Mouse (Mus musculus) hindbrain, embryonic 14.5 days (tissue): ENCODE measurements around the gene Clic5. TPM values are rescaled to one million over a fixed set of nuclear protein-coding genes. Genes with fewer than 3 reads are reported as not detected.

Experiments
- ATAC-seq: fragments of 200-750 bp; cut with Nextera tagmentation; 2 replicates; pipeline ENCODE4 v1.8.0; 2017; ENCODE audit warnings: moderate number of reproducible peaks, mild to moderate bottlenecking, moderate TSS enrichment, moderate library complexity; ENCODE audit not compliant: low FRiP score
- DNase-seq: peaks from one replicate; pipeline ENCODE4 v3.0.0-alpha.2; 2015; ENCODE audit warnings: low spot score
- H3K27ac ChIP-seq: fragments of 300-500 bp; sonication (generic); 2 replicates; pipeline ENCODE4 v1.5.1; 2014; ENCODE audit warnings: mild to moderate bottlenecking, moderate library complexity
- H3K27me3 ChIP-seq: fragments of 300-500 bp; sonication (generic); 2 replicates; pipeline ENCODE4 v1.6.1; 2014; ENCODE audit warnings: mild to moderate bottlenecking, low read length, mixed read lengths; ENCODE audit not compliant: control insufficient read depth, insufficient read depth
- H3K36me3 ChIP-seq: fragments of 300-500 bp; sonication (generic); replicated peaks from 2 replicates; pipeline ENCODE4 v1.6.1; 2014; ENCODE audit not compliant: control insufficient read depth, insufficient read depth
- H3K4me1 ChIP-seq: fragments of 300-500 bp; sonication (generic); replicated peaks from 2 replicates; pipeline ENCODE4 v1.6.1; 2014; ENCODE audit warnings: antibody characterized with exemption, low read length, mixed read lengths; ENCODE audit not compliant: control insufficient read depth, insufficient read depth
- H3K4me2 ChIP-seq: fragments of 300-500 bp; sonication (generic); replicated peaks from 2 replicates; pipeline ENCODE4 v1.6.1; 2014; ENCODE audit warnings: mild to moderate bottlenecking, moderate library complexity
- H3K4me3 ChIP-seq: fragments of 300-500 bp; sonication (generic); replicated peaks from 2 replicates; pipeline ENCODE4 v1.5.1; 2014; ENCODE audit warnings: mild to moderate bottlenecking, low read length
- H3K9ac ChIP-seq: fragments of 300-500 bp; sonication (generic); 2 replicates; pipeline ENCODE4 v1.6.1; 2014
- H3K9me3 ChIP-seq: fragments of 300-500 bp; sonication (generic); 2 replicates; pipeline ENCODE4 v1.6.1; 2016; ENCODE audit warnings: low read length; ENCODE audit not compliant: control insufficient read depth
- WGBS: fragments of 180-500 bp; shearing (Covaris S2); extraction: QIAGEN DNeasy Blood & Tissue Kit; methylation state at CpG from one replicate; pipeline ENCODE4 v1.1.7; 2014; 5-methylcytosine and 5-hydroxymethylcytosine counted together
- polyA plus RNA-seq: library from polyadenylated mRNA; unstranded; fragments of >200 nt; fragmentation: Nextera tagmentation; extraction: Ambion mirVana; gene quantifications from 2 replicates; pipeline ENCODE4 v1.2.1, GENCODE M21; 2014

The Clic5 gene
- polyA plus RNA-seq, 1 experiment from 2014 or later, result 0.46 TPM

- no peak overlapping the region for H3K4me2 ChIP-seq
- DNase-seq (no peak), ATAC-seq (no peak)
- 23% methylated on average over 7 of the region's 7 CpGs for WGBS
- no peaks in the 10 kb centered on the region for H3K4me1 ChIP-seq
- no peak overlapping the region for H3K4me3 ChIP-seq
- H3K36me3 ChIP-seq, result no peaks in the 10 kb centered on the region
- H3K9ac ChIP-seq, result no peak overlapping the region
- H3K27me3 ChIP-seq, result no peaks in the 10 kb centered on the region
- no peaks in the 10 kb centered on the region for H3K9me3 ChIP-seq
- H3K27ac ChIP-seq, result no peak overlapping the region
Measured at GRCm38 (mm10) chr17:44244625-44245024, 56.2 kb downstream of the Clic5 start.

GRCm38 (mm10) chr17:44246153-44246700 lies 57.8 kb downstream of the Clic5 start:
- 65% methylated on average over 9 of the region's 9 CpGs for WGBS
- Histone ChIP-seq H3K4me3 (no peak overlapping the region), H3K36me3 (no peaks in the 10 kb centered on the region), H3K4me1 (no peaks in the 10 kb centered on the region), H3K27ac (no peak overlapping the region), H3K27me3 (no peaks in the 10 kb centered on the region), H3K9ac (no peak overlapping the region), H3K9me3 (no peaks in the 10 kb centered on the region), H3K4me2 (no peak overlapping the region)
- ATAC-seq (no peak), DNase-seq (no peak)

GRCm38 (mm10) chr17:44249544-44249943 lies 61.2 kb downstream of the Clic5 start:
- Histone ChIP-seq H3K36me3 (no peaks in the 10 kb centered on the region), H3K27ac (no peak overlapping the region), H3K4me1 (no peaks in the 10 kb centered on the region), H3K4me3 (no peak overlapping the region), H3K9ac (no peak overlapping the region), H3K9me3 (no peaks in the 10 kb centered on the region), H3K4me2 (no peak overlapping the region), H3K27me3 (no peaks in the 10 kb centered on the region)
- ATAC-seq, result no peak
- DNase-seq, result no peak
- WGBS, result 83% methylated on average over 4 of the region's 4 CpGs

GRCm38 (mm10) chr17:44252653-44253052 lies 64.3 kb downstream of the Clic5 start:
- no peak overlapping the region for H3K4me2 ChIP-seq
- H3K36me3 ChIP-seq, result no peaks in the 10 kb centered on the region
- H3K9me3 ChIP-seq, result no peaks in the 10 kb centered on the region
- H3K27me3 ChIP-seq, result no peaks in the 10 kb centered on the region
- 68% methylated on average over 3 of the region's 3 CpGs for WGBS
- DNase-seq (no peak), ATAC-seq (no peak)
- no peaks in the 10 kb centered on the region for H3K4me1 ChIP-seq
- H3K27ac ChIP-seq, result no peak overlapping the region
- no peak overlapping the region for H3K9ac ChIP-seq
- H3K4me3 ChIP-seq, result no peak overlapping the region

- no peak for ATAC-seq
- Histone ChIP-seq H3K9ac (no peak overlapping the region), H3K36me3 (no peaks in the 10 kb centered on the region), H3K27ac (no peak overlapping the region), H3K4me1 (no peaks in the 10 kb centered on the region), H3K4me2 (no peak overlapping the region), H3K9me3 (no peaks in the 10 kb centered on the region), H3K4me3 (no peak overlapping the region), H3K27me3 (0 out of 2 replicates have a peak, but pooled peaks cover under 1% of the 10 kb centered on the region)
- 57% methylated on average over 8 of the region's 8 CpGs for WGBS
- DNase-seq, result no peak
Measured at GRCm38 (mm10) chr17:44254698-44255097, 66.3 kb downstream of the Clic5 start.

GRCm38 (mm10) chr17:44256583-44256982 lies 68.2 kb downstream of the Clic5 start:
- DNase-seq, result peak; percentile 88
- peak; percentile 76 for ATAC-seq
- Histone ChIP-seq H3K4me2 (no peak overlapping the region), H3K36me3 (no peaks in the 10 kb centered on the region), H3K27me3 (0 out of 2 replicates have a peak, but pooled peaks cover 8% of the 10 kb centered on the region), H3K9me3 (no peaks in the 10 kb centered on the region), H3K9ac (no peak overlapping the region), H3K27ac (no peak overlapping the region), H3K4me1 (no peaks in the 10 kb centered on the region), H3K4me3 (no peak overlapping the region)
- 5% methylated on average over 6 of the region's 6 CpGs for WGBS

- Histone ChIP-seq H3K4me3 (no peak overlapping the region), H3K9me3 (no peaks in the 10 kb centered on the region), H3K27me3 (0 out of 2 replicates have a peak, but pooled peaks cover 8% of the 10 kb centered on the region), H3K27ac (no peak overlapping the region), H3K36me3 (no peaks in the 10 kb centered on the region), H3K4me2 (no peak overlapping the region), H3K4me1 (no peaks in the 10 kb centered on the region), H3K9ac (no peak overlapping the region)
- ATAC-seq (no peak), DNase-seq (no peak)
- WGBS, result 34% methylated on average over 6 of the region's 6 CpGs
Measured at GRCm38 (mm10) chr17:44259245-44259644, 70.9 kb downstream of the Clic5 start.

- Histone ChIP-seq H3K4me1 (no peaks in the 10 kb centered on the region), H3K4me3 (no peak overlapping the region), H3K4me2 (no peak overlapping the region), H3K36me3 (no peaks in the 10 kb centered on the region), H3K9me3 (no peaks in the 10 kb centered on the region), H3K27ac (no peak overlapping the region), H3K27me3 (0 out of 2 replicates have a peak, but pooled peaks cover 8% of the 10 kb centered on the region), H3K9ac (no peak overlapping the region)
- ATAC-seq (peak; percentile 88), DNase-seq (peak; percentile 87)
- 32% methylated on average over 9 of the region's 15 CpGs for WGBS
Measured at GRCm38 (mm10) chr17:44261594-44262202, 73.3 kb downstream of the Clic5 start.

GRCm38 (mm10) chr17:44270043-44270442 lies 81.7 kb downstream of the Clic5 start:
- 91% methylated on average over 7 of the region's 7 CpGs for WGBS
- ATAC-seq, result no peak
- Histone ChIP-seq H3K4me2 (no peak overlapping the region), H3K4me1 (no peaks in the 10 kb centered on the region), H3K27me3 (no peaks in the 10 kb centered on the region), H3K4me3 (no peak overlapping the region), H3K36me3 (no peaks in the 10 kb centered on the region), H3K9ac (no peak overlapping the region), H3K27ac (no peak overlapping the region), H3K9me3 (no peaks in the 10 kb centered on the region)
- DNase-seq, result no peak
